ENCODE assay signal across 18 mouse cellular contexts in the genomic region with DNA sequence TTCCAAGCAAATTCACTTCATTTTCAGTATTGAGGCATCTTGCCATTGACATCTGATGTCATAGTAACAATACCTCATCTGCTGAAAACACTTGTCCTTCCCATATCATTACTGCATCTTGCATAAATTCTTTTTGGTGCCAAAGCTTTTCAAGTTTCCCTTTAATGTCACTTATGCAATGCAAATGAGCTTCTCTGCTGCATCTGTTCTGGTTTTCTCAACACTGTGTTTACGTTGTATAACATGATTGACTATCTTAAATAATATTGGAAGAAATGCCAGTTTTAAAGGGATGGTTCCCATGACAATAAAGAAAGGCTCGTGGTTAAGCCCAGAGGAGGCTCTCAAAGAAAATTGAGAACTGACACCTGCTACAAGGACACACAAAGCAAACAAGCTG.
DNase-seq lines count a peak whose midpoint lies in the region; ATAC-seq lines count a peak whose summit lies in the region.
"Had no signal": no experiment of that assay in that cellular context is flagged by ENCODE, and none has a peak within 500 bp of the region (broad histone marks: within the 10 kb centered on the region; RNA-seq: fewer than 3 reads in every experiment).

No protein-coding gene starts in this region.

- no peak overlapping the region for H3K4me2 ChIP-seq in hindbrain, embryonic 11.5 days (replicated peaks; ENCODE audit: low read depth, low read length)
- H3K4me2 ChIP-seq in hindbrain, embryonic 14.5 days (replicated peaks) = no peak overlapping the region
- no peak overlapping the region for H3K4me2 ChIP-seq in midbrain, embryonic 12.5 days (replicated peaks)
- no peak overlapping the region for H3K4me2 ChIP-seq in midbrain, embryonic 13.5 days (replicated peaks)
- H3K4me2 ChIP-seq: embryonic facial prominence, embryonic 13.5 days; intestine, embryonic 15.5 days; liver, embryonic 15.5 days had no signal

- no peaks in the 10 kb centered on the region for H3K4me1 ChIP-seq in hindbrain, embryonic 11.5 days (replicated peaks; ENCODE audit: control insufficient read depth, insufficient read depth, low read length)
- H3K4me1 ChIP-seq in hindbrain, embryonic 14.5 days (replicated peaks; ENCODE audit: control insufficient read depth, insufficient read depth, low read length) = no peaks in the 10 kb centered on the region; the same call in 1 of the 2 replicates
- peaks cover 9% of the 10 kb centered on the region for H3K4me1 ChIP-seq in midbrain, embryonic 12.5 days
- peaks cover 15% of the 10 kb centered on the region for H3K4me1 ChIP-seq in midbrain, embryonic 10.5 days
- H3K4me1 ChIP-seq in midbrain, embryonic 13.5 days (replicated peaks) = peaks cover 13% of the 10 kb centered on the region
- H3K4me1 ChIP-seq: embryonic facial prominence, embryonic 13.5 days; intestine, embryonic 15.5 days; liver, embryonic 15.5 days had no signal

- no peak for DNase-seq in hindbrain, embryonic 11.5 days (ENCODE audit: low spot score)
- no peak for DNase-seq in hindbrain, embryonic 14.5 days (ENCODE audit: low spot score)
- DNase-seq in midbrain, embryonic 10.5 days (ENCODE audit: low spot score) = no peak
- no peak for DNase-seq in MN1 (ENCODE audit: low spot score)
- no peak for DNase-seq in cerebellum, postnatal 25 days
- DNase-seq: adrenal gland, postnatal 25 days; cerebellum, adult 9-10 months; gastrocnemius, postnatal 36 days; kidney, adult 9 months; kidney, postnatal 25 days; thymus, postnatal 25 days had no signal

- no peak overlapping the region for H3K27ac ChIP-seq in hindbrain, embryonic 11.5 days (ENCODE audit: low read depth, low read length)
- H3K27ac ChIP-seq in hindbrain, embryonic 14.5 days = no peak overlapping the region
- H3K27ac ChIP-seq in midbrain, embryonic 12.5 days (replicated peaks) = no peak overlapping the region
- no peak overlapping the region for H3K27ac ChIP-seq in midbrain, embryonic 10.5 days (replicated peaks)
- peak overlapping the region; percentile 44; the same call in 1 of the 2 replicates for H3K27ac ChIP-seq in midbrain, embryonic 13.5 days
- H3K27ac ChIP-seq: embryonic facial prominence, embryonic 13.5 days; intestine, embryonic 15.5 days; liver, embryonic 15.5 days; macrophage had no signal

- H3K36me3 ChIP-seq in hindbrain, embryonic 11.5 days (ENCODE audit: control insufficient read depth, insufficient read depth, low read length) = no peaks in the 10 kb centered on the region
- H3K36me3 ChIP-seq in hindbrain, embryonic 14.5 days (replicated peaks; ENCODE audit: control insufficient read depth, insufficient read depth) = no peaks in the 10 kb centered on the region
- H3K36me3 ChIP-seq in midbrain, embryonic 12.5 days = no peaks in the 10 kb centered on the region
- H3K36me3 ChIP-seq in midbrain, embryonic 10.5 days = no peaks in the 10 kb centered on the region
- no peaks in the 10 kb centered on the region for H3K36me3 ChIP-seq in midbrain, embryonic 13.5 days
- H3K36me3 ChIP-seq: embryonic facial prominence, embryonic 13.5 days; G1E; intestine, embryonic 15.5 days; liver, embryonic 15.5 days had no signal

- H3K9me3 ChIP-seq in hindbrain, embryonic 11.5 days (ENCODE audit: control insufficient read depth, low read length) = no peaks in the 10 kb centered on the region
- no peaks in the 10 kb centered on the region for H3K9me3 ChIP-seq in hindbrain, embryonic 14.5 days (ENCODE audit: control insufficient read depth, low read length)
- no peaks in the 10 kb centered on the region for H3K9me3 ChIP-seq in midbrain, embryonic 12.5 days
- H3K9me3 ChIP-seq in midbrain, embryonic 10.5 days (replicated peaks) = no peaks in the 10 kb centered on the region
- H3K9me3 ChIP-seq in midbrain, embryonic 13.5 days = no peaks in the 10 kb centered on the region
- H3K9me3 ChIP-seq: embryonic facial prominence, embryonic 13.5 days; G1E; intestine, embryonic 15.5 days; liver, embryonic 15.5 days had no signal

- peak; percentile 59; the same call in 1 of the 2 replicates for ATAC-seq in hindbrain, embryonic 11.5 days (ENCODE audit: low FRiP score)
- no peak for ATAC-seq in hindbrain, embryonic 14.5 days (ENCODE audit: low FRiP score)
- peak; percentile 54; the same call in 1 of the 2 replicates for ATAC-seq in midbrain, embryonic 12.5 days (ENCODE audit: low FRiP score, low read depth)
- ATAC-seq in midbrain, embryonic 13.5 days = peak; percentile 62
- ATAC-seq: intestine, embryonic 15.5 days had no signal

- no peaks in the 10 kb centered on the region for H3K27me3 ChIP-seq in hindbrain, embryonic 11.5 days (ENCODE audit: control insufficient read depth, insufficient read depth, low read length)
- no peaks in the 10 kb centered on the region for H3K27me3 ChIP-seq in hindbrain, embryonic 14.5 days (ENCODE audit: control insufficient read depth, insufficient read depth, low read length)
- H3K27me3 ChIP-seq in midbrain, embryonic 12.5 days = no peaks in the 10 kb centered on the region
- no peaks in the 10 kb centered on the region for H3K27me3 ChIP-seq in midbrain, embryonic 10.5 days (ENCODE audit: low read depth, poor library complexity, severe bottlenecking)
- no peaks in the 10 kb centered on the region for H3K27me3 ChIP-seq in midbrain, embryonic 13.5 days
- H3K27me3 ChIP-seq: embryonic facial prominence, embryonic 13.5 days; intestine, embryonic 15.5 days; liver, embryonic 15.5 days had no signal

- H3K9ac ChIP-seq in hindbrain, embryonic 11.5 days (ENCODE audit: low read depth, low read length) = no peak overlapping the region
- H3K9ac ChIP-seq in hindbrain, embryonic 14.5 days = no peak overlapping the region
- no peak overlapping the region for H3K9ac ChIP-seq in midbrain, embryonic 12.5 days (replicated peaks)
- no peak overlapping the region for H3K9ac ChIP-seq in midbrain, embryonic 13.5 days (replicated peaks)
- H3K9ac ChIP-seq: embryonic facial prominence, embryonic 13.5 days; intestine, embryonic 15.5 days; liver, embryonic 15.5 days had no signal

- no peak overlapping the region for H3K4me3 ChIP-seq in hindbrain, embryonic 11.5 days (ENCODE audit: low read depth, low read length)
- H3K4me3 ChIP-seq in hindbrain, embryonic 14.5 days (replicated peaks; ENCODE audit: low read length) = no peak overlapping the region
- no peak overlapping the region for H3K4me3 ChIP-seq in midbrain, embryonic 12.5 days
- H3K4me3 ChIP-seq in midbrain, embryonic 10.5 days = no peak overlapping the region
- no peak overlapping the region for H3K4me3 ChIP-seq in midbrain, embryonic 13.5 days (replicated peaks)
- H3K4me3 ChIP-seq: embryonic facial prominence, embryonic 13.5 days; intestine, embryonic 15.5 days; liver, embryonic 15.5 days had no signal

- WGBS in hindbrain, embryonic 11.5 days = 27% methylated on average over 2 of the region's 2 CpGs
- 6% methylated on average over 2 of the region's 2 CpGs for WGBS in hindbrain, embryonic 14.5 days
- 21% methylated on average over 2 of the region's 2 CpGs for WGBS in midbrain, embryonic 12.5 days
- 29% methylated on average over 2 of the region's 2 CpGs for WGBS in midbrain, embryonic 10.5 days
- WGBS in midbrain, embryonic 13.5 days = 4% methylated on average over 2 of the region's 2 CpGs
